Mouse (Mus musculus) heart, embryonic 14.5 days (tissue): Measurements from ENCODE around the gene Ppp2r2d. TPM values are rescaled to one million over a fixed set of nuclear protein-coding genes. Genes with fewer than 3 reads are reported as not detected.

Experiments
- ATAC-seq: fragments of 200-750 bp; cut with Nextera tagmentation; 2 replicates; pipeline ENCODE4 v1.8.0; 2017; ENCODE audit warnings: low read depth, moderate TSS enrichment; ENCODE audit not compliant: insufficient number of reproducible peaks, insufficient read depth, low FRiP score
- H3K27ac ChIP-seq, 2 experiments: fragments of 200-500 bp in 1 of 2; fragments of 300-500 bp in 1 of 2; sonication (generic) in 1 of 2; replicated peaks in 1 of 2; 2 replicates each; pipeline ENCODE4 v1.5.1; 2012 to 2014; ENCODE audit warnings: low read depth in 2 of 2, low read length in 2 of 2, control low read depth in 1 of 2, mild to moderate bottlenecking in 1 of 2, mixed read lengths in 1 of 2; ENCODE audit not compliant: control insufficient read depth in 1 of 2, insufficient read depth in 1 of 2
- H3K27me3 ChIP-seq: fragments of 300-500 bp; sonication (generic); 2 replicates; pipeline ENCODE4 v1.6.1; 2014; ENCODE audit warnings: mild to moderate bottlenecking, low read length, control low read depth; ENCODE audit not compliant: control insufficient read depth, insufficient read depth
- H3K36me3 ChIP-seq: fragments of 300-500 bp; sonication (generic); 2 replicates; pipeline ENCODE4 v1.6.1; 2014; ENCODE audit warnings: mild to moderate bottlenecking, control low read depth, low read length, mixed read lengths; ENCODE audit not compliant: control insufficient read depth, insufficient read depth
- H3K4me1 ChIP-seq, 2 experiments: fragments of 200-500 bp in 1 of 2; fragments of 300-500 bp in 1 of 2; sonication (generic) in 1 of 2; 2 replicates each; pipeline ENCODE4 v1.6.1; 2012 to 2014; ENCODE audit warnings: low read length in 2 of 2, control low read depth in 1 of 2, mixed read lengths in 1 of 2; ENCODE audit not compliant: control insufficient read depth in 2 of 2, insufficient read depth in 2 of 2
- H3K4me2 ChIP-seq: fragments of 300-500 bp; sonication (generic); 2 replicates; pipeline ENCODE4 v1.6.1; 2014; ENCODE audit warnings: mild to moderate bottlenecking, low read length
- H3K4me3 ChIP-seq, 2 experiments: fragments of 200-500 bp in 1 of 2; fragments of 300-500 bp in 1 of 2; sonication (generic) in 1 of 2; 2 replicates each; pipeline ENCODE4 v1.5.1; 2012 to 2014; ENCODE audit warnings: low read length in 2 of 2, mild to moderate bottlenecking in 2 of 2, control low read depth in 1 of 2, low read depth in 1 of 2, moderate library complexity in 1 of 2; ENCODE audit not compliant: control insufficient read depth in 1 of 2, insufficient read depth in 1 of 2
- H3K9ac ChIP-seq: fragments of 300-500 bp; sonication (generic); 2 replicates; pipeline ENCODE4 v1.6.1; 2014; ENCODE audit warnings: mild to moderate bottlenecking, low read length
- H3K9me3 ChIP-seq: fragments of 300-500 bp; sonication (generic); 2 replicates; pipeline ENCODE4 v1.6.1; 2016; ENCODE audit warnings: low read length, control low read depth; ENCODE audit not compliant: control insufficient read depth
- WGBS: fragments of 180-500 bp; shearing (Covaris S2); extraction: QIAGEN DNeasy Blood & Tissue Kit; methylation state at CpG from one replicate; pipeline ENCODE4 v1.1.7; 2014; 5-methylcytosine and 5-hydroxymethylcytosine counted together
- polyA plus RNA-seq: library from polyadenylated mRNA; unstranded; fragments of >200 nt; fragmentation: Nextera tagmentation; extraction: Ambion mirVana; gene quantifications from 2 replicates; pipeline ENCODE4 v1.2.1, GENCODE M21; 2014

Ppp2r2d gene
- polyA plus RNA-seq, 1 experiment from 2014 or later, result 38.1 TPM

- H3K9ac ChIP-seq, result peak overlapping the region; percentile 94
- H3K36me3 ChIP-seq, result peaks cover 37% of the 10 kb centered on the region
- ATAC-seq, result no peak
- H3K27me3 ChIP-seq, result no peaks in the 10 kb centered on the region
- H3K27ac ChIP-seq, result peak overlapping the region in 1 of 2 experiments; percentile 95; a peak in 1 of 4 replicates
- H3K4me1 ChIP-seq, result peaks cover 9 to 32% of the 10 kb centered on the region in 2 experiments
- peak overlapping the region; percentile 82 for H3K4me2 ChIP-seq
- WGBS, result 35% methylated on average over 13 of the region's 13 CpGs
- no peaks in the 10 kb centered on the region for H3K9me3 ChIP-seq
- peak overlapping the region; percentile 94 to 100 for H3K4me3 ChIP-seq
Measured at GRCm38 (mm10) chr7:138847316-138848027, 1.6 kb downstream of the Ppp2r2d start.

- Histone ChIP-seq H3K9ac (peak overlapping the region; percentile 94), H3K27me3 (no peaks in the 10 kb centered on the region), H3K36me3 (peaks cover 43% of the 10 kb centered on the region), H3K9me3 (no peaks in the 10 kb centered on the region), H3K4me2 (peak overlapping the region; percentile 82), H3K4me1 (peaks cover 9 to 31% of the 10 kb centered on the region in 2 experiments), H3K4me3 (peak overlapping the region in 1 of 2 experiments; percentile 94; a peak in 1 of 4 replicates), H3K27ac (no peak overlapping the region)
- ATAC-seq, result no peak
- 77% methylated on average over 7 of the region's 7 CpGs for WGBS
Measured at GRCm38 (mm10) chr7:138848028-138848920, 2.4 kb downstream of the Ppp2r2d start.

GRCm38 (mm10) chr7:138850083-138850482, 4.2 kb downstream of the Ppp2r2d start:
- Histone ChIP-seq H3K4me1 (peaks cover 6 to 19% of the 10 kb centered on the region in 2 experiments), H3K4me2 (no peak overlapping the region), H3K27me3 (no peaks in the 10 kb centered on the region), H3K27ac (no peak overlapping the region), H3K9ac (no peak overlapping the region), H3K9me3 (no peaks in the 10 kb centered on the region), H3K36me3 (peaks cover 55% of the 10 kb centered on the region), H3K4me3 (no peak overlapping the region)
- ATAC-seq, result no peak

- 93% methylated on average over 4 of the region's 4 CpGs for WGBS
- H3K27me3 ChIP-seq, result no peaks in the 10 kb centered on the region
- no peak overlapping the region for H3K4me3 ChIP-seq
- no peak overlapping the region for H3K27ac ChIP-seq
- peaks cover 73% of the 10 kb centered on the region for H3K36me3 ChIP-seq
- no peak overlapping the region for H3K9ac ChIP-seq
- no peak overlapping the region for H3K4me2 ChIP-seq
- no peak for ATAC-seq
- no peaks in the 10 kb centered on the region for H3K9me3 ChIP-seq
- peaks cover 0 to 6% of the 10 kb centered on the region in 2 experiments; a peak in 2 of 4 replicates for H3K4me1 ChIP-seq
Measured at GRCm38 (mm10) chr7:138853417-138854031, 7.6 kb downstream of the Ppp2r2d start.

- peaks cover 73% of the 10 kb centered on the region for H3K36me3 ChIP-seq
- no peak for ATAC-seq
- WGBS, result 90% methylated on average over 2 of the region's 2 CpGs
Measured at GRCm38 (mm10) chr7:138854201-138854600, 8.3 kb downstream of the Ppp2r2d start.

GRCm38 (mm10) chr7:138856670-138857069, 10.8 kb downstream of the Ppp2r2d start:
- Histone ChIP-seq H3K27me3 (no peaks in the 10 kb centered on the region), H3K4me2 (no peak overlapping the region), H3K36me3 (peaks cover 61% of the 10 kb centered on the region), H3K9ac (no peak overlapping the region), H3K4me1 (peaks cover 0 to 4% of the 10 kb centered on the region in 2 experiments; a peak in 2 of 4 replicates), H3K27ac (no peak overlapping the region), H3K4me3 (no peak overlapping the region), H3K9me3 (no peaks in the 10 kb centered on the region)
- WGBS, result 62% methylated on average over 2 of the region's 2 CpGs
- ATAC-seq, result no peak

More at GRCm38 (mm10) chr7:138854201-138854600, 8.3 kb downstream of the Ppp2r2d start:
- Histone ChIP-seq H3K9ac (no peak overlapping the region), H3K4me1 (peaks cover 0 to 4% of the 10 kb centered on the region in 2 experiments; a peak in 2 of 4 replicates), H3K9me3 (no peaks in the 10 kb centered on the region), H3K4me3 (no peak overlapping the region), H3K4me2 (no peak overlapping the region), H3K27ac (no peak overlapping the region), H3K27me3 (no peaks in the 10 kb centered on the region)

GRCm38 (mm10) chr7:138863950-138864572, 18.2 kb downstream of the Ppp2r2d start:
- Histone ChIP-seq H3K9me3 (no peaks in the 10 kb centered on the region), H3K27ac (no peak overlapping the region), H3K4me1 (peaks cover 0 to 5% of the 10 kb centered on the region in 2 experiments; a peak in 1 of 4 replicates), H3K9ac (no peak overlapping the region), H3K4me2 (no peak overlapping the region), H3K4me3 (no peak overlapping the region), H3K27me3 (no peaks in the 10 kb centered on the region), H3K36me3 (peaks cover 41% of the 10 kb centered on the region)
- ATAC-seq, result no peak
- 92% methylated on average over 3 of the region's 3 CpGs for WGBS
